Mouse (Mus musculus) stomach, embryonic 15.5 days (tissue): ENCODE measurements around the gene Zfp276. TPM values are rescaled to one million over a fixed set of nuclear protein-coding genes. Genes with fewer than 3 reads are reported as not detected.
"Not testable (repeated sequence)": the region's sequence is repeated elsewhere in the genome, so short reads cannot be mapped to it uniquely, and the experiment has no call there.

ENCODE experiments used
- ATAC-seq: fragments of 200-750 bp; cut with Nextera tagmentation; 2 replicates; pipeline ENCODE4 v1.8.0; 2017; ENCODE audit warnings: low read depth, moderate number of reproducible peaks, moderate TSS enrichment; ENCODE audit not compliant: insufficient read depth, low FRiP score
- H3K27ac ChIP-seq: fragments of 300-500 bp; sonication (generic); 2 replicates; pipeline ENCODE4 v1.5.1; 2015; ENCODE audit warnings: mild to moderate bottlenecking, inconsistent platforms
- H3K27me3 ChIP-seq: fragments of 300-500 bp; sonication (generic); replicated peaks from 2 replicates; pipeline ENCODE4 v1.6.1; 2015; ENCODE audit warnings: inconsistent platforms
- H3K36me3 ChIP-seq: fragments of 300-500 bp; sonication (generic); 2 replicates; pipeline ENCODE4 v1.6.1; 2015; ENCODE audit warnings: inconsistent platforms
- H3K4me1 ChIP-seq: fragments of 300-500 bp; sonication (generic); 2 replicates; pipeline ENCODE4 v1.6.1; 2015; ENCODE audit warnings: inconsistent platforms
- H3K4me2 ChIP-seq: fragments of 300-500 bp; sonication (generic); 2 replicates; pipeline ENCODE4 v1.6.1; 2015; ENCODE audit warnings: mild to moderate bottlenecking, inconsistent platforms
- H3K4me3 ChIP-seq: fragments of 300-500 bp; sonication (generic); replicated peaks from 2 replicates; pipeline ENCODE4 v1.5.1; 2015; ENCODE audit warnings: inconsistent platforms
- H3K9ac ChIP-seq: fragments of 300-500 bp; sonication (generic); 2 replicates; pipeline ENCODE4 v1.6.1; 2015; ENCODE audit warnings: inconsistent platforms
- H3K9me3 ChIP-seq: fragments of 300-500 bp; sonication (generic); 2 replicates; pipeline ENCODE4 v1.6.1; 2016; ENCODE audit warnings: inconsistent platforms
- WGBS: fragments of 180-500 bp; shearing (Covaris S2); methylation state at CpG from one replicate; pipeline ENCODE4 v1.1.7; 2015; 5-methylcytosine and 5-hydroxymethylcytosine counted together
- polyA plus RNA-seq: library from polyadenylated mRNA; unstranded; fragments of >200 nt; fragmentation: Nextera tagmentation; extraction: Ambion mirVana; gene quantifications from 2 replicates; pipeline ENCODE4 v1.2.1, GENCODE M21; 2015

Zfp276 gene
- 19.8 and 21.0 TPM in 2 replicates for polyA plus RNA-seq

DNA sequence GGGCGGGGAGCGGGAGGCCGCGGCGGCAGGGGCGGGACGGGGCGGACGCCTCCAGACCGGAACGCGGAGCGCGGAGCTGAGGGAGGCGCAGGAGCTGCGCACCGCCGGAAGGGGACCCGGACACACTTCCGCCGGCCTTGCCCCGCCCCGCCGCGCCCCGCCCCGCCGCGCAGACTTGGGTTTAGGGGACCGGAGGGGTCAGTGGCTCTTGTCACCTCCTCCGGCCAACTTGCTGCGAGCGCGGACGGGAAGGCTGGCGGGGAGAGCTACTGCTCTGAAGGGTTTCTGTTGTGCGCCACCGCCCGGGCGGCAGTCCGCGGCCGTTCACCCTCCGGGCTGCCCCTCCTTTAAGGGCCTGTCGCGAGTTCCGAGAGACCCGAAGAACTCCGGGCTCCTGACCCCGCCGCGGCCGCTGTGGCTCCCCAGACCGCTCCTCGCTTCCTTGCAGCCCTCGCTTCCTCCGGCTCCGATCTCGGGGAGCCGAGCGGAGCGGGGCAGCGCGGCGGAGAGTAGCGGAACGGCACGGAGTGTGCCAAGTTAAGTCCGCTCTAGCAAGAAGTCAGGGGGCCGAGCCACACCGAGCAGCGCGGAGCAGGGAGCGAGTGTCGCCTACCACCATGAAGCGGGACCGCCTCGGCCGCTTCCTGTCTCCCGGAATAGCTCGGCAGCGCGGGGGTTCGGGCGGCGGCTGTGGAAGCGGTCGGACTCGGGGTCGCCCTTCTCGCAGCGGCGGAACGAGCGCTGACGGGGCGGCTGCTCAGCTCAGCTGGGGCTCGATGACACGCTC, at the start of gene Zfp276, which contains the start of gene Vps9d1:
TSS of gene Zfp276 (plus strand) at position 97 of the 787 bp plus-strand sequence.
TSS of gene Vps9d1 (minus strand) at position 250 of the 787 bp plus-strand sequence.
- peak; percentile 95 for ATAC-seq
- Histone ChIP-seq H3K4me3 (peak within 1 kb of the TSS; percentile 90), H3K27ac (peak within 1 kb of the TSS; percentile 82), H3K9me3 (no peaks in the 10 kb centered on the region), H3K9ac (peak within 1 kb of the TSS; percentile 89), H3K4me1 (peaks cover 23% of the 10 kb centered on the region), H3K36me3 (peaks cover 34% of the 10 kb centered on the region), H3K27me3 (no peaks in the 10 kb centered on the region), H3K4me2 (peak within 1 kb of the TSS; percentile 85)
- under 1% methylated on average over 70 of the region's 99 CpGs for WGBS

DNA sequence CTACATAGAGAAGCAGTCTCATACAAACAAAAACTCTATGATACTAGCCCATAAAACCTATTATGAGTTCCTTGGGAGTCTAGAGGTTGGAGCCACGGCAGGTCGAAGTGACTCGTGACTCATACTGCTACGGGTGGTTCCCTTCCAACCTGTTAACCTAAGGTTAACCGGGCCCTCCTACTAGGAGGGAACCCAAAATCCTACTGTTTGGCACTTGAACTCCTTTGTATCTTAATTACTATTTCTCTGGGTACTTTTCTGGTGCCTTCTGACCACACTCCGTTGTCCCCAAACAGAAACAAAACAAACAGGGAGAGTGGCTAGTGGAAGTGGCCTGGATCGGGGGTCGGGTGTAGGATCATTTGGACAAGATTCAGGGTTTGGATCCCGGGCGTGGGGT, 42.1 kb upstream of the Zfp276 start:
- Histone ChIP-seq H3K27me3 (no peaks in the 10 kb centered on the region), H3K36me3 (peaks cover 30% of the 10 kb centered on the region), H3K4me1 (peaks cover 13% of the 10 kb centered on the region), H3K4me3 (peak overlapping the region; percentile 98), H3K9me3 (no peaks in the 10 kb centered on the region), H3K9ac (peak overlapping the region; percentile 100), H3K4me2 (peak overlapping the region; percentile 81), H3K27ac (0 out of 2 replicates have a peak overlapping the region, but pooled peaks have one; percentile 58)
- no peak for ATAC-seq
- 35% methylated on average over 10 of the region's 10 CpGs for WGBS

DNA sequence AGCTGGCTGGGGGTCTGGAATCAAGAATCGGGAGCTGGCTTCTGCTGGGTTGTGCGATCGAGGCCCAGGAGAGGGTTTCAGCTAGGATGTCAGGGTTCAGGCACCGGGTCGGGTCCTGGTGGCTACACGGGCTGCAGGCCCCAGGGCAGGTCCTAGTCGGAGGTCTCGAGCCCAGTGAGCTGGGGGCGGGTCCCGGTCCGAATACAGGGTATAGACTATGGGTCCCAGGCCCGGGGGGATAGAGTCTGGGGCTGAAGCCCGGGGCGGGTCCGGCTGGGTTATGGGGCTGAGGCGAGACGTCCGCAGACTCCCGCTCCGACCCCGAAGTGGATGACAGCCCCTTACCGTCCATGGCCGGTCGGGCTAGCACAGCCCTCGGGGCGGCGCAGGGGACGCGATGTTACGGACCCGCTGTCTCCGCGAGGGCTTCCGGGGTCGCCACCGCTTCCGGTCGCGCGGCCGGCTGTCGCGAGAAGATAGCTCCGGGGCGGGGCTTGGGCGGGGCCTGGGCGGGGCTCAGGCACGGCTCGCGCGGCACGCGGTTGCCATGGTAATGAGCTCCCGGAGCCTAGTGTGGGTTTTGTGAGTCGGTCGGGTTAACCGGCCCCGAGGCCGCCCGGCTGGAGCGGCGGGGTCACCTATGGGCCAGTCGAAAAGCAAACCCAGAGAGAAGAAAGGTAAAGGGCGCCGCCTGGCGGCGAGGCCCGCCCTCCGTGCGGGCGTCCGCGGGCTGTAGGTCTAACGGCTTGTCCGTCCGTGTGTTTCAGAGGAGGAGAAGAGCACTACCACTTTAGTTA, 41.5 kb upstream of the Zfp276 start, which contains the start of the genes Chmp1a and Spata33:
TSS of gene Chmp1a (minus strand) at position 443 of the 797 bp plus-strand sequence.
TSS of gene Spata33 (plus strand) at position 512 of the 797 bp plus-strand sequence.
- H3K4me2 ChIP-seq = peak within 1 kb of the TSS; percentile 81
- H3K9me3 ChIP-seq = no peaks in the 10 kb centered on the region
- H3K36me3 ChIP-seq = peaks cover 24% of the 10 kb centered on the region
- WGBS = 2% methylated on average over 70 of the region's 76 CpGs
- peak within 1 kb of the TSS; percentile 98 for H3K4me3 ChIP-seq
- H3K9ac ChIP-seq = peak within 1 kb of the TSS; percentile 100
- H3K27me3 ChIP-seq = no peaks in the 10 kb centered on the region
- ATAC-seq = peak; percentile 94
- peak within 1 kb of the TSS; percentile 58; the same call in 1 of the 2 replicates for H3K27ac ChIP-seq
- H3K4me1 ChIP-seq = peaks cover 13% of the 10 kb centered on the region

DNA sequence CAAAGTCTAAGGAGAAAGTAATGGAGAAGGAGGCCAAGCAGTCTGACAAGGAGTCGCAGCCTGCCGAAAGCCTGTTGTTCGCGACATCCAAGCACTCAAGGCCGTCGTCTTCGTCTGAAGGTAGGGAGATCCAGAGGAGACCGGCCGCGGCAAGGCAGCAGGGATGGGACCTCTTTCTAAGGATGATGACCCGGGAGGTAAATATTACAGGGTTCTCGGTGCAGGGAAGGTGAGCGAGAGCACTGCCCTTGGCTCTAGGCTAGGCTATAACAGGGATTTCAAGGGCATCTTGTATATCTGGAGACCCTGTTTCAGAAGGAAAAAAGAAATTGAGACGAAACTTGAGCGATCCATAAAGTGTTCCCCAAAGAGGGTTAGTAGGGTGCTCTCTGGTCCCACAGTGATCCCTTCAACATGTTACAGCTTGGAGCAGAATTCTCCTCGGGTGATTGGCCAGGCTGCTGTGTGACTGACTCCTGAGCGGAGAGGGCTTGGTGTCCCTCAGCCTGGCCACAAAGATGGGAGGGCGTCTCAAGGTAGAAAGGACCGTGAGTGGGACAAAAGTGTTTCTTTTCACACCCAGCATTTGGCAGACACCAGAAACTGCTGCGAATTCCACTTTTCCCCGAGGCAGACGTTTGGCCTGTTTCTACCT, 40.8 kb upstream of the Zfp276 start:
- Histone ChIP-seq H3K9me3 (no peaks in the 10 kb centered on the region), H3K27me3 (no peaks in the 10 kb centered on the region), H3K27ac (0 out of 2 replicates have a peak overlapping the region, but pooled peaks have one; percentile 21), H3K9ac (peak overlapping the region; percentile 27; the same call in 1 of the 2 replicates), H3K4me1 (peaks cover 13% of the 10 kb centered on the region), H3K4me3 (peak overlapping the region; percentile 98), H3K36me3 (peaks cover 17% of the 10 kb centered on the region; the same call in 1 of the 2 replicates), H3K4me2 (peak overlapping the region; percentile 81)
- ATAC-seq = no peak; the same call in none of the 2 replicates
- WGBS = 11% methylated on average over 22 of the region's 22 CpGs

DNA sequence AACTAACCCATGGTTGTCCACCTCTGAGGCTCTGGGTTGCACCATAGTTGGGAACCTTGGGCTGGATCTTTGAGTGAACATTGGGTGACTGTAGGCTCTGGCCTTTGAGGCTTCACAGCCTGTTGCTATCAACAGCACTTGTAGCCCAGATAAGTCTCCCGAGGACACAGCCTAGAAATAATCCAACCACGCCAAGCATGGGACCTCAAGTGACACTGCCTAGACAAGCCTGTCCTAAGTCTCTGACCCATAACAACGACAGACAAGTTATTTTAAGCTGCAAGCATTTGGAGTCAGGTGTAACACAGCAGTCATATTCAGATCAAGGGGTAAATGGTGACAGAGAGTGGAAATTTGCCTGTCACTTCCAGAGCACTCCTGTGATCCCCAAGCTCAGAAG, 38.6 kb upstream of the Zfp276 start:
- H3K4me1 ChIP-seq = peaks cover 13% of the 10 kb centered on the region
- 87% methylated on average over 3 of the region's 3 CpGs for WGBS
- no peak overlapping the region for H3K4me3 ChIP-seq
- no peak overlapping the region for H3K27ac ChIP-seq
- no peak overlapping the region for H3K4me2 ChIP-seq
- no peak for ATAC-seq
- no peaks in the 10 kb centered on the region for H3K36me3 ChIP-seq
- no peaks in the 10 kb centered on the region for H3K9me3 ChIP-seq
- no peaks in the 10 kb centered on the region for H3K27me3 ChIP-seq
- H3K9ac ChIP-seq = no peak overlapping the region

DNA sequence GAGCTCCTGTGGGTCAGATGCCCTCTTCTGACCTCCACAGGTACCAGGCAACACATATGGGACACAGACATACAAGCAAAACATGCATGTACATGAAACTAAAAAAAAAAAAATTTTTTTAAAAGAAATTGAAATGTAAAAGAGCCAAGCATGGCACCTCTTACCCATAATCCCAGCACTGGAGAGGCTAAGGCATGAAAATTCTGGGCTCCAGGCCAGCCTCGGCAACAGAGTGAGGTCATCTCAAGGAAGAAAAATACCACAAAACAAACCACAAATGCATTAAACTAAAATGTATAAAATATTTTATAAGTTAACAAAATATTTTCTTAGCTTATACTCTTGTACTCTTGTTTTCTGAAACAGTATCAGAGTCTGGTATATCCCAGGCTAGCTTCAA, 33.1 kb upstream of the Zfp276 start:
- H3K27ac ChIP-seq = no peak overlapping the region
- H3K4me1 ChIP-seq = peaks cover 13% of the 10 kb centered on the region
- no peaks in the 10 kb centered on the region for H3K27me3 ChIP-seq
- no peaks in the 10 kb centered on the region for H3K9me3 ChIP-seq
- no peak overlapping the region for H3K9ac ChIP-seq
- H3K36me3 ChIP-seq = no peaks in the 10 kb centered on the region
- no peak for ATAC-seq
- no peak overlapping the region for H3K4me3 ChIP-seq
- H3K4me2 ChIP-seq = no peak overlapping the region
- WGBS = 62% methylated on average over 1 of the region's 1 CpGs

DNA sequence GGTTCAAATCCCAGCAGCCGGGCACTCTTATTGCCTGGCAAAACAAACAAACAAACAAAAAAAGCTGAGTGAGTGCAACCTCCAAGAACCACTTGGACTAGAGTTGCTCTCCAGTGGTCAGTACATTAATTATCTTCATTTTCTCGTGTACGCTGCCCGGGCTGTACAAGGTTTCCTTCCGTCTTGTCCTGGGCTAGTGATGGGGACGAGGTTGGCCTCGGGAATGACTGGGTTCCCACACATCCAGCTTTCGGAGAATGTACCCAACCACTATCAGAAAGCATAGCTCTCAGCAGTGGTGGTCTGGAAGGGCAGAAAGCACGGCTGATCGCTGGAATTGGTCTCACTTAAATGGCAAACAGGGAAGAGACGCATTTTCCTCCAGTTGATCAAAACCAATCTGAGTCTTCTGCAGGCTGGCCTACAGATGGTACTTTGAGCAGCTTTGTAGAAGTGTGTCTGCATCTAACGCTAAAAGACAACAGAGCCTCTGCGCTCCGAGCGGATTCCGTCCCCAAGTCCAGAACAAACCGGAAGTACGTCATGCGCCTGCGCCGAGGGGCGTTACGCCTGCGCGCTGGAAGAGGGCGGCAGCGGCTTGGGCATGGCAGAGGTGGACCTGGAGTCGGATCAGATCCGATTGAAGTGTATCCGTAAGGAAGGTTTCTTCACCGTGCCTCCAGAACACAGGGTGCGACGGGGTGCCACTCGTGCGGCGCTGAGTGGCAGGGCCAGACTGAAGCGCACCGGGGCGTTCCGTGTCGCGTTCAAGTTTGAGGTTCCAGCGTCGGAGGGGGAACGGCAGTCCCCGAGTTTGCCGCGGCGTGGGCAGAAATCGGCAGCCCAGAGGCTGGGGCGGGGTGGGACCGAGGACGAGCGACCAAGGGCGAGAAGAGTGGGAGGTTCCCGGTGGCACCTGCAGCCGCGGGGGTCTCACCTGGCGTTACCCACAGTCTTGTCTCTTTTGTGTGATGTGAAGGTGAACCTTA, 29.4 kb upstream of the Zfp276 start, which contains the start of gene Cdk10:
TSS of gene Cdk10 (plus strand) at position 565 of the 989 bp plus-strand sequence.
- WGBS = 2% methylated on average over 59 of the region's 59 CpGs
- H3K27ac ChIP-seq = peak within 1 kb of the TSS; percentile 89
- H3K27me3 ChIP-seq = no peaks in the 10 kb centered on the region
- no peaks in the 10 kb centered on the region for H3K9me3 ChIP-seq
- H3K36me3 ChIP-seq = 0 out of 2 replicates have a peak, but pooled peaks cover 14% of the 10 kb centered on the region
- peak within 1 kb of the TSS; percentile 87 for H3K4me2 ChIP-seq
- peak; percentile 84 for ATAC-seq
- peak within 1 kb of the TSS; percentile 67 for H3K9ac ChIP-seq
- H3K4me1 ChIP-seq = peaks cover 13% of the 10 kb centered on the region
- peak within 1 kb of the TSS; percentile 75 for H3K4me3 ChIP-seq

DNA sequence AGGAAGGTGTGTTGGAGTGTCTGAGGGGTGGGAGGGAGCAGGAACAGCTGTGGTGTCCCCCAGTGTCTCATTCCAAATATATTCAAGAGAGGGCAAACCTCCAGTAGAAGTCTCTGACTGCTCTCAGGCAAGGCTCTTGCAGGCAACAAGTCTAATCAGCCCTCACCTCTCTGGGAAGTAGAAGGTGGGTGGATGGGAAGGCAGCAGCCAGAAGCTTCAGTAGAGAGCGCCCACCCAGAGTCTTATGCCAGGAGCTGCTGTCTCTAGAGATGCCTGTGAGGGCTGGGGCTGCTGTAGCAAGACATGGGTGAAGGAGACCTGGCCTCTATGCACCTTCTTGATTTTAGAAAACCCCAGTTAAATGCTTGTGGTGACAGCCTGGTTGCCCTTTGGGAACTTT, 25.6 kb upstream of the Zfp276 start:
- no peak overlapping the region for H3K4me2 ChIP-seq
- no peak overlapping the region for H3K9ac ChIP-seq
- ATAC-seq = no peak
- H3K4me3 ChIP-seq = no peak overlapping the region
- H3K36me3 ChIP-seq = 0 out of 2 replicates have a peak, but pooled peaks cover 14% of the 10 kb centered on the region
- no peak overlapping the region for H3K27ac ChIP-seq
- H3K4me1 ChIP-seq = peaks cover 13% of the 10 kb centered on the region
- WGBS = 100% methylated on average over 1 of the region's 1 CpGs
- H3K9me3 ChIP-seq = no peaks in the 10 kb centered on the region
- H3K27me3 ChIP-seq = no peaks in the 10 kb centered on the region

DNA sequence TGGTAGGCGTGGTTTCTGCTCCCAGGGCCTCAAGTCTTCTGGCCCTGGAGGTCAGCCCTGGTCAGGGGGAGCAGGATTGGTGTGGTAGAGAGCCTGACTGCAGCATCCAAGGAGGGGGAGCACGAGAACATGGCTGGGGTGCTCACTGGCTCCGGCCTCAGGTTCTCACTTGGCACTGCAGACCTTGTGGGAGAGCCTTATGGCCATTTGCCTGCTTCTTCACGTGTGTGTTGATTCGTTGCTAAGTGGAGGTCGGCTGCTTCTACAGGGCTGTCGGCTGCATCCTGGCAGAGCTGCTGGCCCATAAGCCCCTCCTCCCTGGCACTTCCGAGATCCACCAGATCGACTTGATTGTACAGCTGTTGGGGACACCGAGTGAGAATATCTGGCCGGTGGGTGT, 23.7 kb upstream of the Zfp276 start:
- 83% methylated on average over 11 of the region's 11 CpGs for WGBS
- not testable (repeated sequence) for H3K27ac ChIP-seq, H3K9ac ChIP-seq, H3K4me3 ChIP-seq, H3K4me2 ChIP-seq, ATAC-seq, H3K9me3 ChIP-seq
- Histone ChIP-seq H3K36me3 (0 out of 2 replicates have a peak, but pooled peaks cover 14% of the 10 kb centered on the region), H3K27me3 (peaks cover 11% of the 10 kb centered on the region; the same call in 1 of the 2 replicates), H3K4me1 (peaks cover 10% of the 10 kb centered on the region)

DNA sequence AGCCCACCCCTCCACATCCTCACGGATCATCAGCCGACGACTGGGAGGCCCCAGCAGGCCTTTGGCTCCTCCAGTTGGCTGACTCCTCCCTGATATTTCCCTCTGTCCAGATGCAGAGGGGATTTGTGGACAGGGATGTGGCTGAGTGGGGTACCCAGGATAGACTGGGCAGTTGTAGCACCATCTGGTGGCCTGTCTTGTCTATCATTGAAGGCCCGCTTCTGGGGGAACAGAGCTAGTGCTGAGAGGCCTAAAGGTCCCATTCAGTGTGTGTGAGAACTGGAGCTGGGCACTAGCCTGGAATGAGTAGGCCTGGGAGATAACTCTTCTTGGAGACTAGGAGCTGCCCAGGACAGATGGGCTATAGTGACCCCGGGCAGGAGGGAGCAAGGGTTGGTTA, 22.3 kb upstream of the Zfp276 start:
- no peaks in the 10 kb centered on the region for H3K9me3 ChIP-seq
- no peak for ATAC-seq
- peaks cover 8% of the 10 kb centered on the region for H3K4me1 ChIP-seq
- H3K27ac ChIP-seq = no peak overlapping the region
- H3K4me3 ChIP-seq = no peak overlapping the region
- peaks cover 14% of the 10 kb centered on the region; the same call in 1 of the 2 replicates for H3K27me3 ChIP-seq
- 58% methylated on average over 5 of the region's 5 CpGs for WGBS
- no peak overlapping the region for H3K9ac ChIP-seq
- H3K36me3 ChIP-seq = 0 out of 2 replicates have a peak, but pooled peaks cover 12% of the 10 kb centered on the region
- H3K4me2 ChIP-seq = no peak overlapping the region
